Mouse (Mus musculus): ENCODE measurements around the gene Syngr4. TPM values are rescaled to one million over a fixed set of nuclear protein-coding genes. Genes with fewer than 3 reads are reported as not detected.
A peak's percentile ranks its signal among the peaks of the same experiment; 100 is the strongest.
"Not testable (repeated sequence)": the region's sequence is repeated elsewhere in the genome, so short reads cannot be mapped to it uniquely, and the experiment has no call there.

Gene Syngr4
- polyA plus RNA-seq, 1 experiment, result 0.23 TPM

GRCm38 (mm10) chr7:45887246-45887645, 9.3 kb downstream of the Syngr4 start:
- peaks cover 12% of the 10 kb centered on the region for H3K36me3 ChIP-seq (ENCODE audit: control insufficient read depth, insufficient read depth)
- no peaks in the 10 kb centered on the region for H3K79me2 ChIP-seq (ENCODE audit: control insufficient read depth, insufficient read depth)
- no peak overlapping the region for H3ac ChIP-seq (ENCODE audit: control insufficient read depth, insufficient read length)
- H3K27me3 ChIP-seq (ENCODE audit: control insufficient read depth, insufficient read depth, insufficient read length), result no peaks in the 10 kb centered on the region
- no peak overlapping the region for H3K4me2 ChIP-seq (ENCODE audit: low read depth)
- no peak overlapping the region for H3K4me3 ChIP-seq
- TF ChIP-seq MAX (IDR thresholded peaks at IDR 0.05; ENCODE audit: low read depth) (no peak), REST (IDR thresholded peaks at IDR 0.05; ENCODE audit: insufficient read depth, insufficient read length) (no peak), POLR2AphosphoS2 (IDR thresholded peaks at IDR 0.05; ENCODE audit: insufficient read length, low read depth) (peak; percentile 32), E2F4 (IDR thresholded peaks at IDR 0.05; ENCODE audit: insufficient read depth) (no peak)

DNA sequence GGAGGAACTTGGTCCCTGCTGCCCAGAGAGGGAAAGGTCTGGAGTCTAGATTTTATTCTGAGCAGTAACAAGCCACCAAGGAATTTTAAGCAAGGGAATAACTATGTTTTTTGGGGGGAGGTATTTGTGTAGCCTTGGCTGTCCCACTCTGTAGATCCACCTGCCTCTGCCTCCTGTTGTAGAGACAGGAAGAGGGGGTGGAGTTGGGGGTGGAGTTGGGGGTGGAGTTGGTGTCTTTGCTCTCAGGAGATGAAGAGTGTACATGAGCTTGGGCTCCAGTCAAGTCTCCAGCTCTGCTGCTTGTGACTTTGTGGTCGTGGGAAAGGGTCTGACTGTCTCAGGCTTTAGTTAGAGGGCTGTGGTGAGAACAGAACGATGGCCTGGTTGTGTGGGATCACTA, 15.5 kb downstream of the Syngr4 start:
- no peak overlapping the region for H3ac ChIP-seq (ENCODE audit: control insufficient read depth, insufficient read length)
- H3K36me3 ChIP-seq (ENCODE audit: control insufficient read depth, insufficient read depth), result peaks cover 33% of the 10 kb centered on the region
- TF ChIP-seq CEBPB (IDR thresholded peaks at IDR 0.05; ENCODE audit: insufficient read depth, poor library complexity, severe bottlenecking) (no peak), SRF (IDR thresholded peaks at IDR 0.05; ENCODE audit: control insufficient read depth, insufficient read length, low read depth) (no peak), POLR2A (IDR thresholded peaks at IDR 0.05; ENCODE audit: insufficient read length, low read depth) (no peak), TCF12 (IDR thresholded peaks at IDR 0.05; ENCODE audit: insufficient read depth, poor library complexity, severe bottlenecking) (no peak), E2F4 (IDR thresholded peaks at IDR 0.05; ENCODE audit: insufficient read depth) (no peak), MYOD1 (IDR thresholded peaks at IDR 0.05; ENCODE audit: control insufficient read depth in 1 of 3, insufficient read length in 2 of 3, low read depth in 2 of 3) (no peak), REST (IDR thresholded peaks at IDR 0.05; ENCODE audit: insufficient read depth, insufficient read length) (no peak), MAX (IDR thresholded peaks at IDR 0.05; ENCODE audit: low read depth) (no peak), TCF3 (IDR thresholded peaks at IDR 0.05; ENCODE audit: insufficient read length, low read depth) (no peak), POLR2AphosphoS2 (IDR thresholded peaks at IDR 0.05; ENCODE audit: insufficient read length, low read depth) (no peak), USF1 (IDR thresholded peaks at IDR 0.05; ENCODE audit: low read depth) (no peak), MYOG (IDR thresholded peaks at IDR 0.05; ENCODE audit: control insufficient read depth in 1 of 3, insufficient read depth in 1 of 3, insufficient read length in 2 of 3, low read depth in 2 of 3) (no peak)
- H3K4me2 ChIP-seq (ENCODE audit: low read depth), result no peak overlapping the region
- no peaks in the 10 kb centered on the region for H3K27me3 ChIP-seq (ENCODE audit: control insufficient read depth, insufficient read depth, insufficient read length)
- no peaks in the 10 kb centered on the region for H3K79me2 ChIP-seq (ENCODE audit: control insufficient read depth, insufficient read depth)
- no peak overlapping the region for H3K4me3 ChIP-seq

- TF ChIP-seq E2F4 (IDR thresholded peaks at IDR 0.05; ENCODE audit: insufficient read depth) (no peak), POLR2A (IDR thresholded peaks at IDR 0.05; ENCODE audit: insufficient read length, low read depth) (no peak), MAX (IDR thresholded peaks at IDR 0.05; ENCODE audit: low read depth) (no peak), REST (IDR thresholded peaks at IDR 0.05; ENCODE audit: insufficient read depth, insufficient read length) (no peak), SRF (IDR thresholded peaks at IDR 0.05; ENCODE audit: control insufficient read depth, insufficient read length, low read depth) (no peak)
- Histone ChIP-seq H3ac (ENCODE audit: control insufficient read depth, insufficient read length) (no peak overlapping the region), H3K4me2 (ENCODE audit: low read depth) (no peak overlapping the region), H3K27me3 (ENCODE audit: control insufficient read depth, insufficient read depth, insufficient read length) (no peaks in the 10 kb centered on the region), H3K4me3 (no peak overlapping the region), H3K36me3 (ENCODE audit: control insufficient read depth, insufficient read depth) (peaks cover 33% of the 10 kb centered on the region), H3K79me2 (ENCODE audit: control insufficient read depth, insufficient read depth) (peaks cover 3% of the 10 kb centered on the region)
Measured at GRCm38 (mm10) chr7:45880531-45880930, 16.0 kb downstream of the Syngr4 start.

- H3ac ChIP-seq (ENCODE audit: control insufficient read depth, insufficient read length); H3K4me3 ChIP-seq; H3K4me2 ChIP-seq (ENCODE audit: low read depth); H3K27me3 ChIP-seq (ENCODE audit: control insufficient read depth, insufficient read depth, insufficient read length): not testable (repeated sequence)
- H3K79me2 ChIP-seq (ENCODE audit: control insufficient read depth, insufficient read depth), result peaks cover 24% of the 10 kb centered on the region
- H3K36me3 ChIP-seq (ENCODE audit: control insufficient read depth, insufficient read depth), result peaks cover 25% of the 10 kb centered on the region
Measured at GRCm38 (mm10) chr7:45878278-45878677, 18.2 kb downstream of the Syngr4 start, which contains the start of gene Grin2d. Gene Grin2d (minus strand): TSS chr7:45878378.

- H3K4me3 ChIP-seq, result no peak overlapping the region
- no peak overlapping the region for H3K4me2 ChIP-seq (ENCODE audit: low read depth)
- H3K79me2 ChIP-seq (ENCODE audit: control insufficient read depth, insufficient read depth), result peaks cover 29% of the 10 kb centered on the region
- H3K27me3 ChIP-seq (ENCODE audit: control insufficient read depth, insufficient read depth, insufficient read length), result no peaks in the 10 kb centered on the region
- peaks cover 21% of the 10 kb centered on the region for H3K36me3 ChIP-seq (ENCODE audit: control insufficient read depth, insufficient read depth)
- H3ac ChIP-seq (ENCODE audit: control insufficient read depth, insufficient read length), result no peak overlapping the region
- no peak for TF ChIP-seq SRF (IDR thresholded peaks at IDR 0.05; ENCODE audit: control insufficient read depth, insufficient read length, low read depth)
- no peak for TF ChIP-seq CEBPB (IDR thresholded peaks at IDR 0.05; ENCODE audit: insufficient read depth, poor library complexity, severe bottlenecking)
- no peak for TF ChIP-seq MYOG (IDR thresholded peaks at IDR 0.05; ENCODE audit: control insufficient read depth in 1 of 3, insufficient read depth in 1 of 3, insufficient read length in 2 of 3, low read depth in 2 of 3)
- no peak for TF ChIP-seq MYOD1 (IDR thresholded peaks at IDR 0.05; ENCODE audit: control insufficient read depth in 1 of 3, insufficient read length in 2 of 3, low read depth in 2 of 3)
- TF ChIP-seq POLR2A (IDR thresholded peaks at IDR 0.05; ENCODE audit: insufficient read length, low read depth), result no peak
- no peak for TF ChIP-seq USF1 (IDR thresholded peaks at IDR 0.05; ENCODE audit: low read depth)
- no peak for TF ChIP-seq TCF3 (IDR thresholded peaks at IDR 0.05; ENCODE audit: insufficient read length, low read depth)
Measured at GRCm38 (mm10) chr7:45876895-45877294, 19.6 kb downstream of the Syngr4 start.
